Mouse (Mus musculus): ENCODE measurements around the gene Pbx3. TPM values are rescaled to one million over a fixed set of nuclear protein-coding genes. Genes with fewer than 3 reads are reported as not detected.

Gene Pbx3
- polyA plus RNA-seq, 1 experiment, result 3.2 TPM

GRCm38 (mm10) chr2:34217596-34217995 lies 155.3 kb downstream of the Pbx3 start:
- Histone ChIP-seq H3K27me3 (ENCODE audit: control insufficient read depth, insufficient read depth, low read length) (no peaks in the 10 kb centered on the region), H3K4me1 (replicated peaks; ENCODE audit: control insufficient read depth, insufficient read depth, low read length) (no peaks in the 10 kb centered on the region)
- TF ChIP-seq CTCF (IDR thresholded peaks at IDR 0.05; ENCODE audit: borderline replicate concordance, control insufficient read depth, extremely low read depth, insufficient read depth, low read length, poor library complexity) (no peak), POLR2A (IDR thresholded peaks at IDR 0.05; ENCODE audit: control insufficient read depth, extremely low read depth, insufficient read depth, low read length, poor library complexity) (no peak)

GRCm38 (mm10) chr2:34215496-34215895 lies 157.4 kb downstream of the Pbx3 start:
- H3K36me3 ChIP-seq (ENCODE audit: control insufficient read depth, insufficient read depth, low read length), result no peaks in the 10 kb centered on the region
- no peak overlapping the region for H3K4me3 ChIP-seq (ENCODE audit: control insufficient read depth, insufficient read depth, low read length)
- no peaks in the 10 kb centered on the region for H3K4me1 ChIP-seq (replicated peaks; ENCODE audit: control insufficient read depth, insufficient read depth, low read length)
- DNase-seq, result no peak
- 94% methylated on average over 5 of the region's 5 CpGs for WGBS
- H3K27me3 ChIP-seq (ENCODE audit: control insufficient read depth, insufficient read depth, low read length), result no peaks in the 10 kb centered on the region
- TF ChIP-seq POLR2A (IDR thresholded peaks at IDR 0.05; ENCODE audit: control insufficient read depth, extremely low read depth, insufficient read depth, low read length, poor library complexity) (no peak), CTCF (IDR thresholded peaks at IDR 0.05; ENCODE audit: borderline replicate concordance, control insufficient read depth, extremely low read depth, insufficient read depth, low read length, poor library complexity) (no peak)
- H3K27ac ChIP-seq (ENCODE audit: control insufficient read depth, insufficient read depth, low read length), result no peak overlapping the region

More at GRCm38 (mm10) chr2:34217596-34217995, 155.3 kb downstream of the Pbx3 start:
- H3K27ac ChIP-seq (ENCODE audit: control insufficient read depth, insufficient read depth, low read length), result no peak overlapping the region
- 92% methylated on average over 5 of the region's 5 CpGs for WGBS
- H3K4me3 ChIP-seq (ENCODE audit: control insufficient read depth, insufficient read depth, low read length), result no peak overlapping the region
- DNase-seq, result no peak
- H3K36me3 ChIP-seq (ENCODE audit: control insufficient read depth, insufficient read depth, low read length), result no peaks in the 10 kb centered on the region

- no peak for DNase-seq
- no peak for TF ChIP-seq CTCF (IDR thresholded peaks at IDR 0.05; ENCODE audit: borderline replicate concordance, control insufficient read depth, extremely low read depth, insufficient read depth, low read length, poor library complexity)
- TF ChIP-seq POLR2A (IDR thresholded peaks at IDR 0.05; ENCODE audit: control insufficient read depth, extremely low read depth, insufficient read depth, low read length, poor library complexity), result no peak
- no peak overlapping the region for H3K4me3 ChIP-seq (ENCODE audit: control insufficient read depth, insufficient read depth, low read length)
- no peak overlapping the region for H3K27ac ChIP-seq (ENCODE audit: control insufficient read depth, insufficient read depth, low read length)
- no peaks in the 10 kb centered on the region for H3K4me1 ChIP-seq (replicated peaks; ENCODE audit: control insufficient read depth, insufficient read depth, low read length)
- no peaks in the 10 kb centered on the region for H3K27me3 ChIP-seq (ENCODE audit: control insufficient read depth, insufficient read depth, low read length)
- WGBS, result 94% methylated on average over 1 of the region's 1 CpGs
- no peaks in the 10 kb centered on the region for H3K36me3 ChIP-seq (ENCODE audit: control insufficient read depth, insufficient read depth, low read length)
Observed at GRCm38 (mm10) chr2:34212418-34212817, 160.5 kb downstream of the Pbx3 start.

GRCm38 (mm10) chr2:34204797-34205196 lies 168.1 kb downstream of the Pbx3 start:
- Histone ChIP-seq H3K27me3 (ENCODE audit: control insufficient read depth, insufficient read depth, low read length) (no peaks in the 10 kb centered on the region), H3K4me3 (ENCODE audit: control insufficient read depth, insufficient read depth, low read length) (no peak overlapping the region), H3K36me3 (ENCODE audit: control insufficient read depth, insufficient read depth, low read length) (no peaks in the 10 kb centered on the region), H3K27ac (ENCODE audit: control insufficient read depth, insufficient read depth, low read length) (no peak overlapping the region), H3K4me1 (replicated peaks; ENCODE audit: control insufficient read depth, insufficient read depth, low read length) (no peaks in the 10 kb centered on the region; the same call in 1 of the 2 replicates)
- DNase-seq, result no peak
- WGBS, result 96% methylated on average over 8 of the region's 8 CpGs
- TF ChIP-seq CTCF (IDR thresholded peaks at IDR 0.05; ENCODE audit: borderline replicate concordance, control insufficient read depth, extremely low read depth, insufficient read depth, low read length, poor library complexity), result no peak
- TF ChIP-seq POLR2A (IDR thresholded peaks at IDR 0.05; ENCODE audit: control insufficient read depth, extremely low read depth, insufficient read depth, low read length, poor library complexity), result no peak

GRCm38 (mm10) chr2:34204325-34204724 lies 168.6 kb downstream of the Pbx3 start:
- H3K4me1 ChIP-seq (replicated peaks; ENCODE audit: control insufficient read depth, insufficient read depth, low read length), result no peaks in the 10 kb centered on the region; the same call in 1 of the 2 replicates
- no peaks in the 10 kb centered on the region for H3K36me3 ChIP-seq (ENCODE audit: control insufficient read depth, insufficient read depth, low read length)
- TF ChIP-seq POLR2A (IDR thresholded peaks at IDR 0.05; ENCODE audit: control insufficient read depth, extremely low read depth, insufficient read depth, low read length, poor library complexity), result no peak
- no peak for TF ChIP-seq CTCF (IDR thresholded peaks at IDR 0.05; ENCODE audit: borderline replicate concordance, control insufficient read depth, extremely low read depth, insufficient read depth, low read length, poor library complexity)
- H3K27ac ChIP-seq (ENCODE audit: control insufficient read depth, insufficient read depth, low read length), result no peak overlapping the region
- H3K27me3 ChIP-seq (ENCODE audit: control insufficient read depth, insufficient read depth, low read length), result no peaks in the 10 kb centered on the region
- DNase-seq, result no peak
- WGBS, result 43% methylated on average over 2 of the region's 2 CpGs
- no peak overlapping the region for H3K4me3 ChIP-seq (ENCODE audit: control insufficient read depth, insufficient read depth, low read length)

- WGBS, result 92% methylated on average over 8 of the region's 8 CpGs
- Histone ChIP-seq H3K4me3 (ENCODE audit: control insufficient read depth, insufficient read depth, low read length) (no peak overlapping the region), H3K27me3 (ENCODE audit: control insufficient read depth, insufficient read depth, low read length) (no peaks in the 10 kb centered on the region), H3K27ac (ENCODE audit: control insufficient read depth, insufficient read depth, low read length) (no peak overlapping the region), H3K4me1 (replicated peaks; ENCODE audit: control insufficient read depth, insufficient read depth, low read length) (no peaks in the 10 kb centered on the region), H3K36me3 (ENCODE audit: control insufficient read depth, insufficient read depth, low read length) (no peaks in the 10 kb centered on the region)
- DNase-seq, result no peak
- no peak for TF ChIP-seq CTCF (IDR thresholded peaks at IDR 0.05; ENCODE audit: borderline replicate concordance, control insufficient read depth, extremely low read depth, insufficient read depth, low read length, poor library complexity)
- no peak for TF ChIP-seq POLR2A (IDR thresholded peaks at IDR 0.05; ENCODE audit: control insufficient read depth, extremely low read depth, insufficient read depth, low read length, poor library complexity)
Observed at GRCm38 (mm10) chr2:34193870-34194820, 178.8 kb downstream of the Pbx3 start.

Data from thymus, adult 2 months (tissue).